Mouse (Mus musculus) kidney, adult 2 months (tissue): ENCODE results near the gene Olfr20.

Experiments used
- CTCF ChIP-seq: fragments of 200-500 bp; conservative IDR thresholded peaks from 2 replicates; pipeline ENCODE4 v1.5.1; 2011; ENCODE audit warnings: low read depth, mild to moderate bottlenecking, control low read depth, low read length, moderate library complexity, mixed read lengths; ENCODE audit not compliant: insufficient read depth, insufficient read length
- POLR2A ChIP-seq: fragments of 200-500 bp; IDR thresholded peaks from one replicate; pipeline ENCODE4 v1.6.1; 2011; ENCODE audit warnings: low read depth, low read length, control low read depth

- TF ChIP-seq POLR2A = no peak
- TF ChIP-seq CTCF = no peak
Observed at GRCm38 (mm10) chr11:73327361-73327760, 23.2 kb upstream of the Olfr20 start.
